Mouse (Mus musculus) liver, postnatal 0 days (tissue): ENCODE data around the gene Pqlc2. TPM values are rescaled to one million over a fixed set of nuclear protein-coding genes. Genes with fewer than 3 reads are reported as not detected.

Source experiments
- ATAC-seq: fragments of 200-750 bp; cut with Nextera tagmentation; 2 replicates; pipeline ENCODE4 v1.8.0; 2017; ENCODE audit warnings: mild to moderate bottlenecking, moderate library complexity
- DNase-seq: peaks from one replicate; pipeline ENCODE4 v3.0.0-alpha.2; 2016
- H3K27ac ChIP-seq: fragments of 300-500 bp; sonication (generic); 2 replicates; pipeline ENCODE4 v1.5.1; 2014; ENCODE audit warnings: antibody characterized with exemption, moderate library complexity, mild to moderate bottlenecking, low read depth
- H3K27me3 ChIP-seq: fragments of 300-500 bp; sonication (generic); 2 replicates; pipeline ENCODE4 v1.6.1; 2014; ENCODE audit warnings: low read length, control low read depth, mixed read lengths; ENCODE audit not compliant: insufficient read depth
- H3K36me3 ChIP-seq: fragments of 300-500 bp; sonication (generic); replicated peaks from 2 replicates; pipeline ENCODE4 v1.6.1; 2014; ENCODE audit warnings: mild to moderate bottlenecking, control low read depth, low read length, moderate library complexity, mixed read lengths; ENCODE audit not compliant: insufficient read depth
- H3K4me1 ChIP-seq: fragments of 300-500 bp; sonication (generic); 2 replicates; pipeline ENCODE4 v1.6.1; 2014; ENCODE audit warnings: antibody characterized with exemption, mild to moderate bottlenecking, control low read depth; ENCODE audit not compliant: insufficient read depth
- H3K4me2 ChIP-seq: fragments of 300-500 bp; sonication (generic); 2 replicates; pipeline ENCODE4 v1.6.1; 2014; ENCODE audit warnings: low read depth, mild to moderate bottlenecking, low read length, moderate library complexity, mixed read lengths
- H3K4me3 ChIP-seq: fragments of 300-500 bp; sonication (generic); 2 replicates; pipeline ENCODE4 v1.5.1; 2014; ENCODE audit warnings: low read depth, low read length
- H3K9ac ChIP-seq: fragments of 300-500 bp; sonication (generic); replicated peaks from 2 replicates; pipeline ENCODE4 v1.6.1; 2014; ENCODE audit warnings: mild to moderate bottlenecking, moderate library complexity
- H3K9me3 ChIP-seq: fragments of 300-500 bp; sonication (generic); 2 replicates; pipeline ENCODE4 v1.6.1; 2016; ENCODE audit warnings: mild to moderate bottlenecking, control low read depth, low read length, mixed read lengths
- CTCF ChIP-seq: sonication (generic); IDR thresholded peaks from 2 replicates; pipeline ENCODE4 v1.5.1; 2016; ENCODE audit warnings: antibody characterized with exemption, low read depth
- EP300 ChIP-seq: IDR thresholded peaks from 2 replicates; pipeline ENCODE4 v1.6.1; 2016; ENCODE audit warnings: antibody characterized with exemption, low read depth, mild to moderate bottlenecking
- WGBS: fragments of 180-500 bp; shearing (Covaris S2); extraction: QIAGEN DNeasy Blood & Tissue Kit; methylation state at CpG from one replicate; pipeline ENCODE4 v1.1.7; 2014; ENCODE audit not compliant: insufficient replicate concordance; 5-methylcytosine and 5-hydroxymethylcytosine counted together
- polyA plus RNA-seq: library from polyadenylated mRNA; unstranded; fragments of >200 nt; fragmentation: Nextera tagmentation; extraction: Ambion mirVana; gene quantifications from 2 replicates; pipeline ENCODE4 v1.2.1, GENCODE M21; 2015

Pqlc2 gene
- polyA plus RNA-seq, 1 experiment from 2014 or later, result 33.9 TPM

- TF ChIP-seq EP300 (no peak), CTCF (no peak)
- H3K4me1 ChIP-seq, result no peaks in the 10 kb centered on the region
- no peaks in the 10 kb centered on the region for H3K27me3 ChIP-seq
- peaks cover 54% of the 10 kb centered on the region for H3K36me3 ChIP-seq
- ATAC-seq (no peak), DNase-seq (no peak)
- H3K9me3 ChIP-seq, result no peaks in the 10 kb centered on the region
- no peak overlapping the region for H3K4me3 ChIP-seq
- H3K4me2 ChIP-seq, result no peak overlapping the region
- WGBS, result 81% methylated on average over 13 of the region's 13 CpGs
- no peak overlapping the region for H3K27ac ChIP-seq
- no peak overlapping the region for H3K9ac ChIP-seq
Measured at GRCm38 (mm10) chr4:139265783-139266499, 44.6 kb downstream of the Pqlc2 start.

GRCm38 (mm10) chr4:139262981-139263380, 47.5 kb downstream of the Pqlc2 start:
- no peak for DNase-seq
- WGBS, result 90% methylated on average over 6 of the region's 6 CpGs
- Histone ChIP-seq H3K27me3 (no peaks in the 10 kb centered on the region), H3K36me3 (peaks cover 66% of the 10 kb centered on the region), H3K4me3 (no peak overlapping the region), H3K4me2 (no peak overlapping the region), H3K27ac (no peak overlapping the region), H3K4me1 (no peaks in the 10 kb centered on the region), H3K9me3 (no peaks in the 10 kb centered on the region), H3K9ac (no peak overlapping the region)
- TF ChIP-seq EP300 (no peak), CTCF (no peak)
- ATAC-seq, result no peak

- Histone ChIP-seq H3K4me2 (no peak overlapping the region), H3K36me3 (peaks cover 65% of the 10 kb centered on the region), H3K27me3 (no peaks in the 10 kb centered on the region), H3K9me3 (no peaks in the 10 kb centered on the region), H3K9ac (no peak overlapping the region), H3K27ac (no peak overlapping the region), H3K4me3 (no peak overlapping the region), H3K4me1 (no peaks in the 10 kb centered on the region)
- no peak for TF ChIP-seq EP300
- no peak for TF ChIP-seq CTCF
- no peak for ATAC-seq
- 85% methylated on average over 11 of the region's 11 CpGs for WGBS
- no peak for DNase-seq
Measured at GRCm38 (mm10) chr4:139259302-139259871, 51.1 kb downstream of the Pqlc2 start.

DNA sequence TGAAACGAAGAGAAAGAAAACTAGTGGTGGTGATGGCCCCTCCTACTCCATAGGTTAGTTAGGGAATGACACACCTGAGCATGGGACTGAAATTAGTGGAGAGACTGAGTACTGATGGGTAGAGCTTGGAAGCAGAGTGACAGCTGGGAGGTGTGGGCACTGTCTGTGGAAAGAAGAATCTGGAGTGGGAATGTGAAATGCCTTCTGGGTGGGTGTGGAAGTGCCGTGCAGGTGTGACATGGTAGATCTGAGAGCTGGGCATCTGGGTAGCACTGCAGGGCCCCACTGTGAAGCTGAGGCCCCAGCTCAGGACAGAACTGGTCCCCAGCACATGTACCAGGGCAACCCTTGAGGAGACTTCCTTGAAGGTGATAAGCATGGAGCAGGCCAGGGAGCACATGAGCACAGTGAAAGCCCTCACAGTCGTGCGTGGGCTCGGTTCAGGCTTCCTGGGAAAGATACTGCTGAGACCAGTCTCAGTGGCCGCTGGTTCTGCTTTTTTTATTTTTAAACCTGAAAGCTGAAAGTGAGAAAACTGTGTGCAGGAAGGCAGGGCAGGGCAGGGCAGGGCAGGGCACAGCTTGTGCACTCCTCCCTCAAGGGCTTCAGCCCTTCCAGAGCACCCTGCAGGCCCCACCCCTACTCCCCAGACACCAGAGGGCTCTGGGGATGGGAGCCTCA, 51.7 kb downstream of the Pqlc2 start:
- no peak overlapping the region for H3K4me2 ChIP-seq
- no peaks in the 10 kb centered on the region for H3K27me3 ChIP-seq
- no peak overlapping the region for H3K9ac ChIP-seq
- H3K4me1 ChIP-seq, result no peaks in the 10 kb centered on the region
- no peaks in the 10 kb centered on the region for H3K9me3 ChIP-seq
- ATAC-seq (no peak), DNase-seq (no peak)
- TF ChIP-seq EP300 (no peak), CTCF (no peak)
- H3K27ac ChIP-seq, result no peak overlapping the region
- 67% methylated on average over 6 of the region's 6 CpGs for WGBS
- no peak overlapping the region for H3K4me3 ChIP-seq
- peaks cover 58% of the 10 kb centered on the region for H3K36me3 ChIP-seq

DNA sequence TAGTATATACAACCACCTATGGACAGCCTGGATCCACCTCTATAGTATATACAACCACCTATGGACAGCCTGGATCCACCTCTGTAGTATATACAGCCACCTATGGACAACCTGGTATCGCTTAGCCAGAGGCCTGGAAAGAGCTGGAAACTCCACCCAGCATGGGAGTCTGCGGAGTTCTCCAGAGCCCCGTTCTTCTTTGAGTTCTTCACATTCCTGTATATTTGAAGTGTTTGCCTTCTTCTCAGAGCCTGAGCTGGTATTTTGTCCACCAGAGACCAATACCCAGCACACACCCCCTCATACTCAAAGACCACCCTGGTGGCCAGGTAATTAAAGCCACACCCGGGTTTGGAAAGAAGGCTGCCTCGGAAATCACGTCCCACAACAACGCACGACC, 53.8 kb downstream of the Pqlc2 start:
- Histone ChIP-seq H3K9ac (no peak overlapping the region), H3K9me3 (no peaks in the 10 kb centered on the region), H3K36me3 (peaks cover 39% of the 10 kb centered on the region), H3K27me3 (no peaks in the 10 kb centered on the region), H3K4me3 (no peak overlapping the region), H3K27ac (no peak overlapping the region), H3K4me1 (no peaks in the 10 kb centered on the region), H3K4me2 (no peak overlapping the region)
- ATAC-seq (no peak), DNase-seq (no peak)
- 87% methylated on average over 8 of the region's 8 CpGs for WGBS
- no peak for TF ChIP-seq CTCF
- no peak for TF ChIP-seq EP300

- Histone ChIP-seq H3K4me1 (no peaks in the 10 kb centered on the region; the same call in 1 of the 2 replicates), H3K4me2 (no peak overlapping the region), H3K27me3 (no peaks in the 10 kb centered on the region), H3K36me3 (peaks cover 33% of the 10 kb centered on the region), H3K9ac (no peak overlapping the region), H3K27ac (no peak overlapping the region), H3K9me3 (no peaks in the 10 kb centered on the region), H3K4me3 (no peak overlapping the region)
- TF ChIP-seq CTCF, result no peak
- no peak for TF ChIP-seq EP300
- WGBS, result 87% methylated on average over 4 of the region's 4 CpGs
- ATAC-seq, result no peak
- DNase-seq, result no peak
Measured at GRCm38 (mm10) chr4:139256146-139256545, 54.4 kb downstream of the Pqlc2 start.
